Mouse (Mus musculus): ENCODE data around the gene Thap2. TPM values are rescaled to one million over a fixed set of nuclear protein-coding genes. Genes with fewer than 3 reads are reported as not detected.
A peak's percentile ranks its signal among the peaks of the same experiment; 100 is the strongest.

Gene Thap2
- polyA plus RNA-seq, 1 experiment: 13.2 TPM

GRCm38 (mm10) chr10:115385018-115386002 lies 1.1 kb upstream of the Thap2 start:
- H3K27ac ChIP-seq (ENCODE audit: insufficient read depth, low read length): peak overlapping the region; percentile 74
- TF ChIP-seq CTCF (IDR thresholded peaks at IDR 0.05; ENCODE audit: extremely low read depth, insufficient read depth, low read length): no peak
- no peak for TF ChIP-seq POLR2A (IDR thresholded peaks at IDR 0.05; ENCODE audit: extremely low read depth, insufficient read depth, low read length)
- peaks cover 9% of the 10 kb centered on the region for H3K4me1 ChIP-seq (ENCODE audit: control insufficient read depth, insufficient read depth, low read length)
- peak overlapping the region; percentile 49 for H3K4me3 ChIP-seq (ENCODE audit: insufficient read depth, low read length)

GRCm38 (mm10) chr10:115383644-115384220 lies 511 bp downstream of the Thap2 start:
- Histone ChIP-seq H3K4me3 (ENCODE audit: insufficient read depth, low read length) (peak overlapping the region; percentile 49), H3K27ac (ENCODE audit: insufficient read depth, low read length) (peak overlapping the region; percentile 75), H3K4me1 (ENCODE audit: control insufficient read depth, insufficient read depth, low read length) (peaks cover 9% of the 10 kb centered on the region)
- TF ChIP-seq CTCF (IDR thresholded peaks at IDR 0.05; ENCODE audit: extremely low read depth, insufficient read depth, low read length): no peak
- no peak; the same call in 1 of the 2 replicates for TF ChIP-seq POLR2A (IDR thresholded peaks at IDR 0.05; ENCODE audit: extremely low read depth, insufficient read depth, low read length)

DNA sequence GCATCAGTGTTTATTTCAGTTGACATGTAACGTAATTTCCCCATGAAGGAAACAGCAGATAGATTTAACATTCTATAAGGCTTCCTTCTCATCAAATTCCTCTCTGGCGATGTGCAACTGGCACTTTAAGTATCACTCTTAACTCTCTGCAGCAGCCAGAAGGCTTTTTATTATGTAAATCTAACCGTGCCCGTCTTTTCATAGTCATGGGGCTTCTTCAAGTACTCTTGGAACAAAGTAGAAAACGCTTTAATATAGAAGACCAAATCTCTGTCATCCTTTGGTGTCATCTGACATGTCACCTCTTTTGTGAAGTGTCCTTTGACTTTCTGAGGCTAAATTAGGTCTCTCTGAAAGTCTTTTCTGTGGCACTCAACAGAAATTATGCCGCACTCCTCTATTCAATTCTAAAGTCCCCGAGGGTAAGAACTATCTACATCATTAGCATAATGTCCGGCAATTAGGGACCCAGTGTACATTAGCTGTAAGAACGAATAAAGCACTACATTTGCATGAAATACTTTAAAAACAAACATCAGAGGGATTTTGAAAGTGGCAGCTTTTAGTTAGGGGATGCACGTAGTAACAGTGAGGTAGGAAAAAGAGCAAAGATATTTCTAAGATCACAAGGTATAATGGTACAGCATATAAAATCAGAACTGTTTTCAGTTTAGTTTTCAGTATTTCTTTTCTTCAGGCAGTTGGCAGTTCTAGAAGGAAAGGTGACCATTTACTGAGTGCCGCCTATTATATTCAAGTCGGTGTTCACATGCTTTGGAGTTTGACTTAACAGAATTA lies 1.2 kb downstream of the Thap2 start:
- Histone ChIP-seq H3K4me3 (ENCODE audit: insufficient read depth, low read length) (peak overlapping the region; percentile 49; the same call in 1 of the 2 replicates), H3K27ac (ENCODE audit: insufficient read depth, low read length) (no peak overlapping the region), H3K4me1 (ENCODE audit: control insufficient read depth, insufficient read depth, low read length) (peaks cover 5% of the 10 kb centered on the region)
- no peak for TF ChIP-seq POLR2A (IDR thresholded peaks at IDR 0.05; ENCODE audit: extremely low read depth, insufficient read depth, low read length)
- no peak for TF ChIP-seq CTCF (IDR thresholded peaks at IDR 0.05; ENCODE audit: extremely low read depth, insufficient read depth, low read length)

GRCm38 (mm10) chr10:115381506-115382084 lies 2.6 kb downstream of the Thap2 start:
- Histone ChIP-seq H3K4me3 (ENCODE audit: insufficient read depth, low read length) (no peak overlapping the region), H3K27ac (ENCODE audit: insufficient read depth, low read length) (no peak overlapping the region), H3K4me1 (ENCODE audit: control insufficient read depth, insufficient read depth, low read length) (peaks cover 4% of the 10 kb centered on the region)
- TF ChIP-seq CTCF (IDR thresholded peaks at IDR 0.05; ENCODE audit: extremely low read depth, insufficient read depth, low read length): no peak
- TF ChIP-seq POLR2A (IDR thresholded peaks at IDR 0.05; ENCODE audit: extremely low read depth, insufficient read depth, low read length): no peak

- Histone ChIP-seq H3K4me1 (ENCODE audit: control insufficient read depth, insufficient read depth, low read length) (peaks cover 2% of the 10 kb centered on the region), H3K4me3 (ENCODE audit: insufficient read depth, low read length) (no peak overlapping the region; the same call in 1 of the 2 replicates), H3K27ac (ENCODE audit: insufficient read depth, low read length) (no peak overlapping the region)
- TF ChIP-seq CTCF (IDR thresholded peaks at IDR 0.05; ENCODE audit: extremely low read depth, insufficient read depth, low read length): no peak
- no peak for TF ChIP-seq POLR2A (IDR thresholded peaks at IDR 0.05; ENCODE audit: extremely low read depth, insufficient read depth, low read length)
These were observed 21.1 kb downstream of the Thap2 start for GRCm38 (mm10) chr10:115363151-115363550.

GRCm38 (mm10) chr10:115362623-115362964 lies 21.6 kb downstream of the Thap2 start:
- Histone ChIP-seq H3K4me1 (ENCODE audit: control insufficient read depth, insufficient read depth, low read length) (peaks cover 2% of the 10 kb centered on the region), H3K27ac (ENCODE audit: insufficient read depth, low read length) (no peak overlapping the region), H3K4me3 (ENCODE audit: insufficient read depth, low read length) (peak overlapping the region; percentile 92)
- no peak for TF ChIP-seq CTCF (IDR thresholded peaks at IDR 0.05; ENCODE audit: extremely low read depth, insufficient read depth, low read length)
- TF ChIP-seq POLR2A (IDR thresholded peaks at IDR 0.05; ENCODE audit: extremely low read depth, insufficient read depth, low read length): no peak

- H3K27ac ChIP-seq (ENCODE audit: insufficient read depth, low read length): peak within 1 kb of the TSS; percentile 16; the same call in 1 of the 2 replicates
- peak within 1 kb of the TSS; percentile 92 for H3K4me3 ChIP-seq (ENCODE audit: insufficient read depth, low read length)
- TF ChIP-seq POLR2A (IDR thresholded peaks at IDR 0.05; ENCODE audit: extremely low read depth, insufficient read depth, low read length) (peak; percentile 90), CTCF (IDR thresholded peaks at IDR 0.05; ENCODE audit: extremely low read depth, insufficient read depth, low read length) (no peak)
- peaks cover 2% of the 10 kb centered on the region for H3K4me1 ChIP-seq (ENCODE audit: control insufficient read depth, insufficient read depth, low read length)
These were observed 22.2 kb downstream of the Thap2 start, which contains the start of gene Tmem19 for GRCm38 (mm10) chr10:115361840-115362622. Gene Tmem19, minus strand, starts transcription at chr10:115362501.

DNA sequence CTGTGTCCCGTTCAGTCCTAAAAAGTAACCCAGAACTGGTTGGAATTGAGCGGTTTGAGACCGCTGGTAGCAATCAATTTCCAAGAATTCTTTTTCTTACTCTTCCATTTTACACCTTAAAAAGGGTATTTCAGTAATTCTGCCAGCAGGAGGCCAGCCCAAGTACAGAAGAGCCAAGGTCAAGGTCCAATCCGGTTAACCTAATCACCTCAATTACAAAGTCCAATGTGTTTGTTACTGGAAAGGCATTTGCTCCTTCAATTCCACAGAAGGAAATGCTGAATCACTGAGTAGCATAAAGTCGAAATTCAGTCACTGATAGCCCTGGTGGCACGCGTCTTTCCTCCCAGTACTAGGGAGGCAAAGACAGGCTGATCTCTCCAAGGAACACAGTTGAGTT lies 25.2 kb downstream of the Thap2 start:
- Histone ChIP-seq H3K27ac (ENCODE audit: insufficient read depth, low read length) (no peak overlapping the region), H3K4me3 (ENCODE audit: insufficient read depth, low read length) (no peak overlapping the region), H3K4me1 (ENCODE audit: control insufficient read depth, insufficient read depth, low read length) (peaks cover 2% of the 10 kb centered on the region)
- TF ChIP-seq POLR2A (IDR thresholded peaks at IDR 0.05; ENCODE audit: extremely low read depth, insufficient read depth, low read length): no peak
- no peak for TF ChIP-seq CTCF (IDR thresholded peaks at IDR 0.05; ENCODE audit: extremely low read depth, insufficient read depth, low read length)

Data from cortical plate, adult 2 months (tissue).